Mouse (Mus musculus): Measurements from ENCODE around the gene Abca6.

Abca6 gene

DNA sequence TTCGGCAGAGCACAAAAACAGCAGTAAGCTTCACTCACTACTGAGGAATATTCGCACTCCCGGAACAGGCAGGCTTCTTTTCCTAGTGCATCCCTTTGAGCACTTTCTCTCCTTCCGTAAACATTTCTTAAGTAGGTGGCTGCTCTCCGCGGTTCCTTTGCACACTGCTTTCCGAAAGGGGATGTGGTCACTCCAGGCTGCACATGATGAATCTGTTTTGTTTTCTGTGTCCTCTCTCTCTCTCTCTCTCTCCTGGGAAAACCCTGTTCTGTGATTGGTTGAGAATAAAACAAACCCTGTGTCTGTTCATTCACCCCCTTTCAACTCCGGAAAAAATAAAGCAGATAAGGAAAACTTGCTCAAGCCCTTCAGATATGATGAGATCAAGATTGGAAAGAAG is at the start of gene Abca6:
Gene Abca6, minus strand, starts transcription at position 243 of the 400 bp plus-strand sequence.
- DNase-seq: no peak

DNA sequence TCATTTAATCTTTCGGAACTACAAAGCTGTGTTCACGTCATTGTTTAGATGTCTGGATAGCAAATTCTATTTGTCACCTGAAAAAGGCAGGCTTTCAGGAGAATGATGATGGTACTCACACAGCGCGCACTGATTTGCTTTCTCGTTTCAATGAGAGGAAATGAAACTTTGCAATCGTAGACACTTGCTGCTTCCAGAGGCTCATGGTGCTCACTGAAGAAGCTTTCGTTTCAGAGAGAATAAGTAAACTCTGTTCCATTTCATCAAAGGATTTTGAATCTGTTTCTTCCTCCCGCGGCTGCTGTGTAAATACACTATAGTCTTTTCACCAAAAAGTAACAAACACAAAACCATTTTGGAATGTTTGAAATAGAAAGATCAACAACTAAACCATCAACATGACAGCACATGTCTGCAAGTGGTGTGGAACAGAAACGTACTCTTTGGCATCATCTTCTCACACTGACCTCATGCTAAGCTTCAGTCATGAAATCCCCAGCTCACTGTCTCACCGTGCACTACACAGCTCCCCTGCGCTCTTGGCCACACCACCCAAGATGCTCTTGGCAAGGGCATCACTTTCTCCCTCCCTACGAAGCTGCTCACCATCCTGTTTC is 46.4 kb upstream of the Abca6 start:
- DNase-seq: no peak

DNA sequence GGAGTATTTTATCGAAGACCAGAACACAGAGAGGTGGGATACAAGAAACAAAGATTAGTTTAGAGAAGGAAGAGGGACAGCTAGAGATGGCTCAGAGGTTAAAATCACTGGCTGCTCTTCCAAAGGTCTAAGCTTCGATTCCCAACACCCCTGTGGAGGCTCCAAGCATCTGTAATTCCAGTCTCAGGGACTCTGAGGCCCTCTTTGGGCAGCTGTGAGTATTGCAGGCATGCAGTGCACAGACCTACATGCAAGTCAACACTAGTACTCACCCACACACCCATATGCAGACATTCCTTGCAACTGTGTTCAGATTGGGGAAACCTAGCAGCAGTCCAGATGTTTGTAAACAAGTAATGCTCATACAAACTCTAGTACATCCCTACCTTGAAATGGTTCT is 39.0 kb upstream of the Abca6 start:
- DNase-seq: no peak

DNA sequence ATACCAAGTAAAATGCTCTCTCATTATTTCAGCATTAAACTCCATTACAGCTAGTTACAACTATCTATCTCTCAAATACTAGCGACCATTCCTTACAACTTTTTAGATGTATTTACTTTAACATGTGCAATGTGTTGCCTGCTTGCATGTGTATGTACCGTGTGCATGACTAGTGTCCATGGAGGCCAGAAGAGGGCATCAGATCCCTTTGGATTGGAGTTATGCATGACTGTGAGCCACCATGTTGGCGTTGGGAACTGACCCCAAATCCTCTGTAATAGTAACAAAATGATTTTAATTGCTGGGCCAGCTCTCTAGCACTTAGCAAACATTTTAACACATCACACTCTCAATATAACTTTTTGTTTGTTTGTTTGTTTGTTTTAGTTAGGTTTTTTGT is 36.8 kb upstream of the Abca6 start:
- no peak for DNase-seq

DNA sequence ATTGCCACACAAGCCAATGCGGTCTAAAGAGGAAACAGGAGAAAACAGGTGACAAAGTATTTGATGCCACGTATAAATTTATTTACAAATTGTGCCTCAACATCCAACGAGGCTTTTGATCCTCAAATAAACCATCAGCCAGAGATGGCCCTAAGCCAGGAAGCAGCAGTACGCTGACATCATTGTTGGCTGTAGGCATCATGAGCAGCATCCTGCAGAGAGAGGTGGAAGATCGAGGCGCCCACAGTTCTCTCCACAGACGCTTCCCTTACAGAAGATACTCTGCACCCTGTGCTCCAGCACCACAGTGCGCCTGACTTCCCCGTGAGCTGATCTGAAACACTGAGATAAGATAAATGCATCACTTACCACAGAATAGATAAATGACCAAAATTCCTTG is 36.1 kb upstream of the Abca6 start:
- DNase-seq: no peak

DNA sequence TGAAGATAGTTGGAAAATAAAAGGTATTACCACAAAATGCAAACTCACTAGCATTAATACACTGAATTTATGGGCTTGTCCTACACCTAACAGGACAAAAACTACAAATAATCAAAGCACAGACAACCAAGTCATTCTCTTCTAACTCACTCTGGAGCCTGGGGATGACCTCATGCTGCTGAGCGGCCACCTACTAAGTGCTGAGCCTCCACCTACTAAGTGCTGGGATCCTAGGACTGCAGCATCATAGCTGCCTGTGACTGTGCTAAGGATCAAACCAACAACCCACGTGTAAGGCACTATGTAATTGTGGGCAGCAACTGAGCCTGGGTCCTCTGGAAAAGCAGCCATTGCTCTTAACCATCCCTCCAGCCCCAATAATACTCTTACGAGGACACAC is 34.8 kb upstream of the Abca6 start:
- no peak for DNase-seq

DNA sequence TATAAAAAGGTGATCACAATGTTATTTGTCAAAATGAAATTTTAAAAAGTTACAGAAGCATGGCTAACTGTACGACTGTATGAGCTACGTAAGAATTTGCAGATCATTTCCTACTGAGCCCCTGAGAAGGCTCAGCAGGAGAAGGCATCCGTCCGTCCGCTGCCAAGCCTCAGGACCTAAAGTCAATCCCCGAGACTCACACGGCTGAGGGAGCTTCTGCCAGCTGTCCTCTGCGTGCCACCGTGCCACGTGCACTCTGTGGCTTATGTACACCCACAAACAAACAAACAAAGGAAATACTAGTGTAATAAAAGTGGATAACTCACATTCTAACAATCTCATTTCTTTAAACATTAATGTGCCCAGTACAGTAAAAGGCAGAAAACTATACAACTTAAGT is 33.3 kb upstream of the Abca6 start:
- no peak for DNase-seq

DNA sequence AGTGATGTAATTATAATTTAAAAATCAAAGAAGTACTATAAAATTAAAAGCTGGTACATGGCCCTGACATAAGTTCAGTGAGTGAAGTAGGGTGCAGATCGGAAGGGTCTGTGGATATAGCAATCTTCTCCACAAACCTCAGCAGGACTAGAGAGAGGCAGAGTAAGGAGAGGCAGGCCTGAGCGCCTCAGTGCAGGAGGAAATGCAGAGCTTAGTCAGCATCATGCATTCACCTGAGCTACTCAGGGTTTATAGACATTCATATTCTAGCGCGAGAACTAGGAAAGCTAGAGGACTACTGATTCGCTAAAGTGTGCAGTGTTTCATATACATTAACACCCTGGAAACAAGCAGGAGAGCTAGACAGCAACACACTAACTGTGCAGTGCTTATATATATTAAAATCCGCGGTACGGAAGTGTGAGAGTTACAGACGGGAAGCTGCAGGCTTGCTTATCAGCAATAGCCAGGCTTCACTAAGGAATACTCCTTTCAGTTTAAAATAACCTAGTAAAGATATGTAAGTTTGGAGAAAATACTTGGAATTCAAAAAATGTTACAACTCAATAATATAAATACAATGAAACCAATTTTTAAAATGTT is 32.7 kb upstream of the Abca6 start:
- DNase-seq: no peak

DNA sequence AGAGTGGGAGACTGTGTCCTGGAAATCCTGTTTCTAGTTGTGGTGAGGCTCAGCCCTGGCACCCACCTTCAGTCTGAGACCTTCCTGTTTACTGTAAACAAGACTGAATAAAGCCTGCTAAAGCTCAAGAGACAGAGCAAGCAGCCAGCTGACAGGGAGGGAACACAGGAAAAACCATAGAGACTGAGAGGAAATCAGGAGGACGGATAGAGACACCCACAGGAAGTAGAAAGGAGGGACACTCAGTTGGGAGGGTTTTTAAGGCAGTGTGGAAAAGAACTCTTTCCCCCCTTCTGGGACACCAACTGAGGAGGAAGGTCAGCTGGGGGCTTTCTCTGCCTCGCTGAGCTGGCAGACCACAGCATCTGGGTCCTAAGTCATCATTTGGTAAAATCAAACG is 23.2 kb upstream of the Abca6 start:
- no peak for DNase-seq

DNA sequence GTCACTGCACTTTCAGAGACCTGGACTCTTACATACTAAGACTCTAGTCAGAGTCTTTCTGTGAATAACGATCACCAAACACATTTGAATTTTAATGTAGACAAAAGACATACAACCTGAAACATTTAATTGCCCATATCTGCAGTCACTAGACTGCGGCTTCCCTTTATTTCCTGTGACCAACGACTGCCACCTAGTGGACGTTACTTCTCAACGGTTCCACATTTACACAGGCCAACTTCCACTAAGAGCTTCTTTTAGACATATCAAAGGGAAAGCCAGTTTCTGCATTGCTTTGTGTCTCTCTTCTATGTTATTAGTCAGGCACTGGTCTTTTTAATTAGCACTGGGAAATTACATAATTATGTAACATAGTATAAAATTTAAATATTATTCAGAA is 20.2 kb upstream of the Abca6 start:
- no peak for DNase-seq

DNA sequence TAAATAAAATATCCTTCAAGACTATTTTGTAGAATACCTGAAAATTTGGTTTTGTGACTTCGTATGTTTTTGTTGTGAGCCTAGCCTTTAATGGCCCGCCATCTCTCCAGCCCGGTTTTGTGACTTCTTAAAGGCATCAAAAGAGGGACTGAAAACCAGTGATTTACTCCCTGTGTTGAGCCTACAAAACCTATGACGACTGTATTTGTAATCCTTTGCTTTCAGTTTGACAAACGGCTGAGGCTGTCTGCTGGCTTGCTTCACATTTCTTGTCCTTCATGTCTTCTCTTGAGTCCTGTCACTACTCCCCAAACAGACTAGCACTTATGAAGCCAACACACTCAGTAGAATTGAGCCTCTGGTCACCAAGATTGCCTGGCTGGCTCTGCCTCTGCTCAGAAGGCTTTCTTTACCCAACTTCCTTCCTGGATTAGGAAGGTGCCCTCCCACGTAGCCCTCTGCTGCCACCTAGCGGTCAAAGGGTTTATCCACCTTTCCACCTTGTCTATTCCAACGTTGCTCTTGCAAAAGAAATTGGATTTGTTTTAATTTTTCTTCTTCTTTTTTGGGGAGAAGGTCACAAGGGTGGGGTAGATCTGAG is 16.8 kb upstream of the Abca6 start:
- DNase-seq: peak; percentile 54 to 60

DNA sequence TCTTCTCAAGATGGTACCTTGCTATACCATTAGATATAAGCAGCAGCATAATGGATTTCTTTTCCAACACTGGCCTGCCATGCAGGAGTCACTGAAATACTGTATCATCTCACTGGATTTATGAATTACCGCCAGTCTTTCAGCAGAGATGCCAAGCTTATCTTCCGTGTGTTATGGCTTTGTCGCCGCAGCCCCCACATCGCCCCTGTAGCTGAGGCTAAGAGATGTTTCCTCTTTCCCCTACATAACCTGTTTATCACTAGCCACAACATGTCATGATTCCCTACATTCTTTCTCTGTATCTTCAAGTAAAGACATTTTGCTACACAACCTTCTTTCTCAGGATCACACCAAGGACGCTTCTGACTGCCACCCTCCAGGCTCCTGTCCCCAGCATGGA is 15.7 kb upstream of the Abca6 start:
- DNase-seq: no peak

DNA sequence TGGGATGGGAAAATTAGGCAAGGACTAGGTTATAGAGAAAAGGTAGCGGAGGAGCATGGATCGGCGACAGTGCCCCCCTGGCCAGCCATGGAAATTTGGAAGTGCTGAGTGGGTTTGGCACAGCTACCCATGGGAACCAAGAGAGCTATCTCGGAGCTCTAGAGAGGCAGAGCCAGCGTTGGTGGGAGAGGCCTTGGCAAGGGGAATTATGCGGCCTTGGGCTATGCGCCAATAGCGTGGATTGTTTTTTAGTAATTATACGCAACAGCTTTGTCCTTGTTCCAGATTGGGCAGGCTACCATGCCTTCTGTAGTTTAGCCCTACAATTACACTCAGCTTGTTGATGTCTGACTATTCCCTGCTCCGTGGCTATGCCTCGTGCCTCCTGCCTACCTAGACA is 15.2 kb upstream of the Abca6 start:
- DNase-seq: no peak

DNA sequence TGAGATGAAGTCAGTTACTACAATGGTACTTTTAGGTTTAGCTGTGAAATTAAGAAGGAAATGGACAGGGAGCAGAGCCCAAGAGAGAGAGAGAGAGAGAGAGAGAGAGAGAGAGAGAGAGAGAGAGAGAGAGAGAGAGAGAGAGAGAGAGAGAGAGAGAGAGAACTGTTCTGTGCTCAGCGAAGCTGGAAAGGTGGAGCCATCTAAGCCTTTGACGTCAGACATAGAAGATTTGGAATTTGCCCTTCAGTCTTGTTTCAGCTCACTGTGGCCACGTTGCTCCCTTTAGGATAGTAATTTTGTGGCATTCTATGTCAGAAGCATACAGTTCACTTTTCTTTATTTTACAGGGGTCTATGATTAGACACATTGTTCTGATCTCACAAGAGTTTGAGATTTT is 10.3 kb upstream of the Abca6 start:
- DNase-seq: no peak

DNA sequence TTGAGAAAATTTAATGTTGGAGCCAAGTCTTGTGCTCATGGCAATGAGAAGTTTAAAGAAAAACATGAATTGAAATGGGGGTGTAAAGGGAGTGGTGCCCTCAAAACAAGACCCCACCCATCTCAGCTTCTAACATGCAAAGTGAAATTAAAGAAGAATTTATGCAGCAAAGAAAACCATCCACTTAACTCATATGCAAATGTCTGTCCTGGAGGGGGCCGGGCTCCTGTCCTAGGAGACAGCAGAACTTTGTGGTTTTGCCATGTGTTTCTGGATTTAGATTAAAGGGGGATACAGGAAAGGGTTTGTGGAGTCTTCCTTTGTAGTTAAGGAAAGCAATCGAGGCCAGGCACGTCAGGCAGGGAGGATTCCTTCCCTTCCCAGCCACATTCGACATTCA is 6.3 kb upstream of the Abca6 start:
- DNase-seq: no peak

DNA sequence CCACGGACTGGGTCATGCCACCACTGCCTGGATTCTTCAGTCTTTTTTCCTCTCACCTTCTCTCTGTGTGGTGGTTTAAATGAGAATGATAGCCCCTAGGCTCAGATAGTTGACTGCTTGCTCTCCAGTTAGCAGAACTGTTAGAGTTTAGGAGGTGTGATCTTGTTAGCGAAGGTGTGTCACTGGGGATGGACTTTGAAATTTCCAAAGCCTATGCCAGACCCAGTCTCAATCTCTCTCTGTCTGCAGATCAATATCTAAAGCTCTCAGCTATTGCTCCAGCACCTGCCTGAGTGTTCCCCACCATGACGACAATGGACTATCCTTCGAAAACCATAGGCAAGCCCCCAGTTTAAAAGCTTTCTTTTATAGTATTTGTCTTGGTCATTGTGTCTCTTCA is 5.5 kb upstream of the Abca6 start:
- no peak for DNase-seq

DNA sequence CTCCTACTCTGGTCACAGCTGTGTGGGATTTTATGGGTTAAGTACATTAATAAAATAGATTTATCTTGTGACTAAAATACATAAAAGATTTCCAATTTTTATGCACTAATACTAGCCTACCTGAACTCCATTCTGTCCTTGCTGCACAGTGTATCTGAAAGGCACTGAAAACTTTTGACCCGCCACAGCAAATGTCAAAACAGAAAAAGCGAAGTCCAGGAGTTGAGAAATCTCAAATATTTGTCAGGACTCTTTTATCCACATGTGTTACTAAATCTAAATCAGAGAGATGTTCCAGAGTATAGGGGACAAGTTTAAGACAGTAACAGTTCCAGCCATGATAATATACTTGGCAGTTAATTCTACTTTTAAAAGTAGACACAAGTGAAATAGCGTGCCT is 680 bp upstream of the Abca6 start:
- no peak for DNase-seq

DNA sequence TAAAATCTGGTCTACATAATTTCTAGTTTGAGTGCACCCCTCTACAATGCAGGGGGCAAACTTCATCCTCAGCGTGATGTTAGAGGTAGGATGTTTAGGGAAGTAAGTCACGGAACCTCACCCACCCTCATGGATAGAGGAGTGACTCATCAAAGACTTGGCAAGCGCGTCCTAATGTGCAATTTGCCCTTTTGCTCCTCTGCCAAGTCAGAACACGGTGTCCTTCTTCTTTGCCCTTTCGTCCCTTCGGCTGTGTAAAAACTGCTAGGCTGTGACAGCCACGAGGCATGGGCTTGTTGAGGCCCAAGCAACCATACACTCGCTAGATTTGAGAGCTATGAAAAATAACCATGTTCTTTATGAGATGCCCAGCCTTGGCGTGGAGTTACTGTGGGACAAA is 6.8 kb downstream of the Abca6 start:
- no peak for DNase-seq

DNA sequence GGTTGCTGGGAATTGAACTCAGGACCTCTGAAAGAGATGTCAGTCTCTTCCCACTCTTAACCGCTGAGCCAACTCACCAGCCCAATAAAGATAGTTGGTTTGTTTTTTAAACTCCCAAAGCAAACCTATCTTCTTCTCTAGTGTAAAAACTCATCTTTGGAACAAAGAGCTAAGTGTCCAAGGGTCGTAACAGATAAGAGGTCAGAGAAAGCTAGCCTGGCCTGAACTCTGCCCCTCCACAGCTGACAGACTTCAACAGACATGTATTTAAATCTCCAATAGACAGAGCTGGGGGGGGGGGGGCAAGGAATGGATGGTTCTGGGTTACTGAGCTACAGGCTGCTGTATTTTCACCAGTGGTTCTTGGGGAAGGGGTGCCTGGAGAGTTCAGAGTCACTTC is 14.1 kb downstream of the Abca6 start:
- DNase-seq: no peak

DNA sequence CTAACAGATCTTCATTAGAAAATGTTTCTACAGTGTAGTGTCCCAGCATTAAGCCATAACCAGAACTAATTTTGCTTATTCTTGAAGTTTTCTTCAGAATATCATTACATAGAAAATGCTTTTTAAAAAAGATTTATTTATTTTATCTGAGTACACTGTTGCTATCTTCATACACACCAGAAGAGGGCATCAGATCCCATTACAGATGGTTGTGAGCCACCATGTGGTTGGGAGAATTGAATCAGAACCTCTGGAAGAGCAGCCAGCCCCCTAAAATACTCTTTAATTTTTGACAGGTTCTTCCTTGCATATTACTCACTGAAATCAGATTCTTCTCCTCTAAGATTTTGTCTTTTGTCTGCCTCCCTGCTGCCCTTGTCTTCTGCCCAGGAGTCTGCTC is 18.6 kb downstream of the Abca6 start:
- no peak for DNase-seq

DNA sequence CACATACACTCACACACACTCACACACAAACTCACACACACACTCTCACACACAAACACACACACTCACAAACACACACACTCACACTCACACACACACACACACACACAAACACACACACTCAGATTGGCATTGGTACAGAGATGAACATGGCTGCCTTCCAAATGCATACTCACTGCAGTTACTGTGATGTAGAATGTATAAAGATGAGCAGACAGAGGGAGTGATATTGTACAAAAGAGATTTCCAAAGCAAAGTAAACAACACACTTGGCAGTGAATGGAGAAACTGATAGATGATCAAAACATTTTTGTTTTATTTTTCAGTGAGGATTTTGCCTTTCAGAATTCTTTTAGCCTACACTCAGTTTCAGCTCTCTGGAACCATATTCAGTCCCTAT is 34.5 kb downstream of the Abca6 start:
- no peak for DNase-seq

DNA sequence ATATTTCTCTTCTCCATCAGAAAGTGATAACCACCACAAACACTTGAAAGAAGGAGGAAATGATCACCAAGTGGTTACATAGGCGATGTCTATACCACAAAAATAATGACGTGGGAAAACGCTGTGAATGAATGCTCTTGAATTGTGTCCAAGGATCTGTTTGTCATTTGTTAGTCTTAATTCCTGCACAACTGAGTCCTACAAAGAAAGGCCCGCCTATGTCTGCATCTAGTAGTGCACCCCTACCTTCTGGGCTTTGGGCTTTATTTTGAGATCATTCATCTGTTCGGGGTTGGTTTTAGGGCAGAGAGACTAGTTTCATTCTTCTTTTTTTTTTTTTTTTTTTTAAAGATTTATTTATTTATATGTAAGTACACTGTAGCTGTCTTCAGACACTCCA is 47.6 kb downstream of the Abca6 start:
- DNase-seq: no peak

DNA sequence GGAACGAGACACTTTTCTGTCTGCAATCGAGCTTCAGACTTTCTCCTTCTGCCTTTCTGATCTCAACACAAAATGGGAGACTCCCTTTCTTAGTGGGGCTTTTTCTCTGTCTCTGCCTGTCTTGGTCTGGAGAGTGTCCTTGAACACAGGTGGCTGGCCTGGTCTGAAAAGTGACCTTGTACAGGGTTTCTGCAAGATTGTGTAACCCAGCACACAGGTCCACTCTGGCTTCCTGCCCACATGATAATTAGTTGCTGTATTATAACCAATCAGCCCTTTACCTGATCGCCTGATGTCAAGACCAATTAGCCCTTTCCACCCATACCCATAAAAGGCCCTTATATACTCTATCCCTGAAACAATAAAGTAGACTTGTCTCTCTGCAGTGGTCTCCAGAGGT is 52.7 kb downstream of the Abca6 start:
- no peak for DNase-seq

DNA sequence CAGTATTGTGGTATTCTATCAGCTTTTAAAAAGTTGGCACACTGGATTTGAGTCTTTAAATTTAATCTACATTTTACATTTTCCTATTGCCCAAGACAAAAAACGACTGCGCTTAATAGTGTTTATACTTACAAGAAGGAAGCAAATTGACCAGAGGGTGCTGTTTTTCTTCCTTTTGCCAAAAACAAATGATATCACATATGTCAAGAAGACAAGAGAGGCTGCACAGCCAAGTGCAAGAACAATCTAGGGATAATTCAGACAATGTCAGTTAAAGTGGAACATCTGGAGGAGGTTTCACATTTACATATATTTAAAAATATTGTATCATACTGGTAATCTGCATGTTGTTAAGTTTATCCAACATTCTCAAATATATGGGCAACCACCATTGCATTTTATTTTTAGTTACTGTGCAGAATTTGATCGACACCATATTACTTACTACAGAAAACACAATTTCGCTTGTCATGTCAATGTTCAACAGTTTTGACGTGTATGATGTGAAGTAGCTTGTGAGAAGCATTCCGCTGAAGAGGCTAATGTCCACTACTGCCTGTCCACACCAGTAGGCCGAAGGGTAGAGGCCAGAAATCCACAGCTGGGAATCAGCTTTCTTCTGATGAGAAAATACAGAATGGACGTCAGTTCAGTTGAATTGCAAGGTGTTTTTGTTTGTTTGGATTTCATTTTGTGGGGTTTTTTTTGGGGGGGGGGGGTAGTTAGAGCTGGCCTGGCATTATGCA is 54.8 kb downstream of the Abca6 start:
- DNase-seq: no peak
